Mouse (Mus musculus) adrenal gland, adult 8-10 months (tissue): Measurements from ENCODE around the gene Ska3. TPM values are rescaled to one million over a fixed set of nuclear protein-coding genes. Genes with fewer than 3 reads are reported as not detected.
"Not testable (repeated sequence)": the region's sequence is repeated elsewhere in the genome, so short reads cannot be mapped to it uniquely, and the experiment has no call there.

Experiments used
- DNase-seq: peaks from one replicate; pipeline ENCODE4 v3.0.0; 2022
- total RNA-seq, 4 experiments: library from RNA; stranded (reverse); gene quantifications; 2 replicates each; pipeline ENCODE4 v1.2.4; 2022

Gene Ska3
- under 1 TPM in 3 of 4 experiments, not detected in 1; 0.26 to 0.87 (median 0.78) TPM for total RNA-seq

DNA sequence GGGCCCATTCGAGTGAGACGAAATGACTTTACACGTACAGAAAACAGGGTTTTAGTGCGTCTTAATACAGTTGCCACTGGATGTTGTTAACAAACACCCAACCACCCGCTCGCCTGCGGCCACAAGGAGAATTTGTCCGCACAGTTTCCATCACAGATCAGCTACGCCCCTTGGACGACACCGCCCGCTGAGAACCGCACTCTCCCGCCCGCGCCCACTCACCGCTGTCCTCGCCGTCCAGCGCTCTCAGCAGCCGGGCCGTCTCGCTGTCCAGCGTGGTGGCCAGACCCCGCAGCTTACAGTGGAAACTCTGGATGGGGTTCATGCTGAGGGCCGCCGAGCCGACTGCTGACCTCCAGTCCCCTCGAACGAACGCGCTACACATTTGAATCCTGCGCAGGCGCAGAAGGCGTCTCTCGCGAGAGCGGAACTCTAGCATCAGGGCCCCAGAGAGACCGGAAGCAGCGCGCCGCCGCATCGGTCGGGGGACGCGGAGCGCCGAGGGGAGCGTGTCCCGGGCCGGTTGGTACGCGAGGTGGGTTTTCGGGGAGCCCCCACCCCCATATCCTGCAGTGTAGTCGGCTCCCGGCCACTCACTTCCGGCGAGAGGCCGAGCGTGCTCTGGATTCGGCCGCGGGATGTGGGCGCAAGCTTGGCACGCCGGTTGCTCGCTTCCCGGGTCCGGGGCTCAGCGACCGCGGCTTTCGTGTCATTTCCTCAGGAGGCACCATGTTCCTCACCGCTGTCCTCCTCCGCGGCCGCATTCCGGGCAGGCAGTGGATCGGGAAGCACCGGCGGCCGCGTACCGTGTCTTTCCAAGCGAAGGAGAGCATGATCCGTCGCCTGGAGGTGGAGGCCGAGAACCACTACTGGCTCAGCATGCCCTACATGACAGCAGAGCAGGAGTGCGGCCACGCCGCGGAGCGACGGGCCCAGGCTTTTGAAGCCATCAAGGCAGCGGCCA, at the start of gene Ska3, which contains the start of gene Mrpl57:
TSS of gene Ska3 (minus strand) at position 398 of the 964 bp plus-strand sequence.
TSS of gene Mrpl57 (plus strand) at position 447 of the 964 bp plus-strand sequence.
- DNase-seq: peak; percentile 87

- no peak for DNase-seq
Measured at GRCm38 (mm10) chr14:57866676-57867276, 40.8 kb upstream of the Ska3 start.

DNA sequence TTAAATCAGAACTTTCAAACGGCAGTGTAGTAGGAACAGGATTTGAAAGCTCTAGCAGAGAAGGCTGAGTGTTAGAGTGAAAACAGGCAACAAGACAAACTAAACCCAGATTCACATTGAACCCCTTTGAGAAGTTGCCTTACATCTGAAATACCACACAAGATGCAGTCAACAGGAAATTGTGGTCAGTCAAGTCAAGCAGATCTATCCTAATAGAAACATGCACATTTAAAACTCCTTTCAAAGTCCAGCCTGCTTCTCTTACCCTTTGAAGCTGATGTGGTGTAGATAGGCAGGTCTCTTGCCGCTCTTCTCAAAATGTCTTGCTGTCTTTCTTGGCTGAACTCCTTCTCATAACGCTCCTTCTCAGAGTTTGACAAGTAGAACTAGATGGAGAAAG, 39.3 kb upstream of the Ska3 start:
- DNase-seq: no peak

- no peak for DNase-seq
Measured at GRCm38 (mm10) chr14:57863129-57863528, 37.1 kb upstream of the Ska3 start.

- DNase-seq: no peak
Measured at GRCm38 (mm10) chr14:57861987-57862412, 36.0 kb upstream of the Ska3 start.

DNA sequence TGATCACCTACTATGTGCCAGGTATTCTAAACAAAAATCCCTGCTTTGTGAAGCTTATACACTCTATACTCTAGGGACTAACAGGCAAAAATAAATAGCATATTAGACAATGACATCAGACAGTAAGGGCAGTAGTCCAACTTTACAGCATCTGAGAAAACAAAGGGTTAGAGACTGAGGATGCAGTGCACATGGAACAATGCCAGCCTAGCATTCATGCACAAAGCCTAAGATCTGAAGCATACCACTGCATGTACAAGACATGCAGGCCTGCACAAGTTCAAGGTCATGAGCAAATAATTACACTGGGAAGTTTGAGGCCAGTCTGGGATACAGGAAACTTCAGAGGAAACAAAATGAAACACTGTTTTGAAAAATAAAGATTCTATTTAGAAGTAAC, 33.5 kb upstream of the Ska3 start:
- DNase-seq: no peak

DNA sequence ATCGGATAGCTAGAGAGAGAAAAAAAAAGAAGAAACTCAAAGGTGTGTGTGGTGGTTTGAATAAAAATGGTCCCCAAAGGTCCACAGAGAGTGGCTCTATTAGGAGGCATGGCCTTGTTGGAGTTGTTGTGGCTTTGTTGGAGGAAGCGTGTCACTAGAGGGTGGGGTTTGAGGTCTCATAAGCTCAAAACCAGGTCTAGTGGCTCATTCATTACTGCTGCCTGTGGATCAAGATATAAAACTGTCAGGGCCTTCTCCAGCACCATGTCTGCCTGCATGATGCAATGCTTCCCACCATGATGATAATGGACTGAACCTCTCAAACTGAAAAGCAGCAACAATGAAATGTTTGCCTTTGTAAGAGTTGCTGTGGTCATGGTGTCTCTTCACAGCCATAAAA, 32.6 kb upstream of the Ska3 start:
- no peak for DNase-seq

- not testable (repeated sequence) for DNase-seq
Measured at GRCm38 (mm10) chr14:57856037-57856436, 30.1 kb upstream of the Ska3 start.

GRCm38 (mm10) chr14:57852961-57853360, 27.0 kb upstream of the Ska3 start:
- no peak for DNase-seq

GRCm38 (mm10) chr14:57850330-57850729, 24.3 kb upstream of the Ska3 start:
- DNase-seq: no peak

DNA sequence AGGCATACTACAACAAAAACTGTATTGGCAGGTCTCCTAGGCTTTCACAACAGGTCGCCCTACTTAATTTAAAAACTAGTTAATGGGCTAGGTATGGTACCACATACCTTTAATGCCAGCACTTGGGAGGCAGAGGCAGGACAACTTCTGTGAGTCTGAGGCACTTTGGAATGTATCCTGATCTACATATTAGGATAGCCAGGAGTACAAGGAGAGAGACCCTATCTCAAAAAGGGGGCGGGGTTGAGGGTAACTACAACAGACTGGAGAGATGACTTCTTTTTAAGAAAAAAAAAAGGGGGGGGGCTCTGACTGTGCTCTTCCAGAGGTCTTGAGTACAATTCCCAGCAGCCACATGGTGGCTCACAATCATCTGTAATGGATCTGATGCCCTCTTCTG, 22.7 kb upstream of the Ska3 start:
- no peak for DNase-seq

GRCm38 (mm10) chr14:57848061-57848460, 22.1 kb upstream of the Ska3 start:
- not testable (repeated sequence) for DNase-seq

DNA sequence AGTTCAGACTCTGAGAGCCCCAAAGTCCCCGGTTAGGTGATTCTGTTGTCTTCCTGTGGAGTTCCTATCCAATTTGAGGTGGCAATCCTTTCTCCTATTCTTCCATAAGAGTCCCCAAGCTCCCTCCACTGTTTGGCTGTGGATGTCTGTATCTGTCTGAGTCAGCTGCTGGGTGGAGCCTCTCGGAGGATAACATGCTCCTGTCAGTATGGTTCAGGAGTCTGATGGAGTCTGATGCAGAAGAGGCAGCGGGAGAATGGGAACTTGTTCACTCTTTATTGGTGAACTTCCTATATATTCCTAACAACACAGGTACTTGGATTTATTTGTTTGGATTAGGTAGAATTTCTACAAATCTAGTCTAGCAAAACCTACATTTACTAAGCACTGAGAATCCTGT, 18.6 kb upstream of the Ska3 start:
- DNase-seq: no peak

GRCm38 (mm10) chr14:57835157-57835556, 9.2 kb upstream of the Ska3 start:
- DNase-seq: no peak

DNA sequence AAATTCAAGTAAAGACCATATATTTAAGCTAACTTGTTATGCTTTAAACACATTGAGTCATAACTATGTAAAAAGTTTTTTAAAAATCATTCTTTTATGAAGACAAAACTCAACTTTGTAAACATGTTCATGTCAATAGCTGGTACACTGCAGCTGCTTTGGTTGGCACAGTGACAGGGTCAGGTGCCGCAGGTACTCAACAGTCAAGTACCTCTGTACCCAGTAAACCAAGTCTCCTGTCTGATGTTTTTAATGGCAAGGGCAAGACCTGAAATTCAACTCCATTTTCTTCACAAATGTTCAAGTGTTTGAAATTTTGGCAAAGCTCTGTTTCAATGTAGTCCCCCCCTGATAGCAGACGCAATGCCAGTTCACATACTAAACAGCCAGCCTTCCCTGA, 7.5 kb upstream of the Ska3 start:
- DNase-seq: no peak

DNA sequence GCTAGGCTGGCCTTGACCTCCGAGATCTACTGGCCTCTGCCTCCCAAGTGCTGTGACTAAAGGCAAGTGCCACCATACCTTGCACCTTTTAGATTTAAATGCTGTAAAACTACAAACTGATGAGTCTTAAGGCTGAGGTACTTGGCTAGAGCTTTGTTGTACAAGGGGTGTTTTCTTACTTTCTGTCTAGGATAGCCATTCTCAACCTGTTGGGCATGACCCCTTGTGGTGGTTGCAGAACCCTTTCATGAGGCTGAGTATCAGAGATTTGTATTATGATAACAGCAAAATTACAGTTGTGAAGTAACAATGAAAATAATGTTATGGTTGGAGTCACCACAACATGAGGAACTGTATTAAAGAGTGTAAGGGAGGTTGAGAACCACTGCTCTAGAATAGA, 1.3 kb upstream of the Ska3 start:
- DNase-seq: no peak

GRCm38 (mm10) chr14:57820839-57821238, 5.1 kb downstream of the Ska3 start:
- DNase-seq: no peak

GRCm38 (mm10) chr14:57811844-57812243, 14.1 kb downstream of the Ska3 start:
- no peak for DNase-seq

DNA sequence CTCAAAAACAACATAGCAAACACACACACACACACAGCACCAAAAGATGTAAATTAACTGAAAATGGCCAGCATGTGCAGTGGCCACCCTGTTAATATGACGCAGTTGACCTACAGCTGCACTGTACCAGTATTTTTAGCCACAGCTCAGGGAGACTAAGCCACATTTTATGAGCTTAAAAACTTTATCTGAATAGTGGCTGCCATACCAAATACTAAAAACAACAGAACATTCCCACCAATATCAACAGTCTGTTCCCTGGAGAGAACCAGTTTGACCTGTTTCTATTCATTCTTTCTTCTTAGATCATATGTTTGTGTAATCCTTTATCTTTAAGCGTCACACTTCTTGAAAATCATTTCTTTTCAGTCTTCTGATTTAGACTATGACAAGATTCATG, 15.1 kb downstream of the Ska3 start:
- no peak for DNase-seq

- no peak for DNase-seq
Measured at GRCm38 (mm10) chr14:57808558-57808957, 17.4 kb downstream of the Ska3 start.

DNA sequence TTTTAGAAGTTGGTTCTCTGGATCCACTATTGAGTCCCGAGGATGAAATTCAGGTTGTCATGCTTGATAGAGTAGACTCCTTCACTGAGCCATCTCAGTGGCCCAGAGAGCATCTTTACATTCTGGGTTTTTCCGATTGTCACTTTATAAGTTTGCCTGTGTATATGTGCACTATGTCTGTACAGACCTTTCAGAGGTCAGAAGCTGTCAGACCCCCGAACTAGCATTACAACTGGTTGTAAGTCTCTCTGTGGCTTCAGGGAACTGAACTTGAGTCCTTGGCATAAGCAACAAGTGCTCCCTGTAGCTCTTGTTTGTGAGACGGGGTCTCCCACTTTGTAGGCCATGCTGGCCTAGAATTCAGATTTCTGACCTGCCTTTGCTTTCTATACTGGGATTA, 22.3 kb downstream of the Ska3 start:
- no peak for DNase-seq

- peak; percentile 99 for DNase-seq
Measured at GRCm38 (mm10) chr14:57797991-57798931, 27.7 kb downstream of the Ska3 start, which contains the start of gene Sap18. Sap18 (plus strand) TSS chr14:57798180.
